Mouse (Mus musculus) lung, postnatal 0 days (tissue): ENCODE results near the gene Rab3gap2. TPM values are rescaled to one million over a fixed set of nuclear protein-coding genes. Genes with fewer than 3 reads are reported as not detected.

Source experiments
- ATAC-seq: fragments of 200-750 bp; cut with Nextera tagmentation; 2 replicates; pipeline ENCODE4 v1.8.0; 2017; ENCODE audit warnings: moderate library complexity
- DNase-seq: peaks from one replicate; pipeline ENCODE4 v3.0.0-alpha.2; 2016; ENCODE audit warnings: low spot score
- H3K27ac ChIP-seq: fragments of 300-500 bp; sonication (generic); 2 replicates; pipeline ENCODE4 v1.5.1; 2014; ENCODE audit warnings: antibody characterized with exemption, mild to moderate bottlenecking, low read length, mixed read lengths
- H3K27me3 ChIP-seq: fragments of 300-500 bp; sonication (generic); replicated peaks from 2 replicates; pipeline ENCODE4 v1.6.1; 2014; ENCODE audit warnings: low read length, mixed read lengths; ENCODE audit not compliant: insufficient read depth
- H3K36me3 ChIP-seq: fragments of 300-500 bp; sonication (generic); 2 replicates; pipeline ENCODE4 v1.6.1; 2014; ENCODE audit warnings: low read length, mixed read lengths; ENCODE audit not compliant: insufficient read depth
- H3K4me1 ChIP-seq: fragments of 300-500 bp; sonication (generic); 2 replicates; pipeline ENCODE4 v1.6.1; 2014; ENCODE audit warnings: antibody characterized with exemption, low read depth, low read length, mixed read lengths; ENCODE audit not compliant: insufficient read depth
- H3K4me2 ChIP-seq: fragments of 300-500 bp; sonication (generic); replicated peaks from 2 replicates; pipeline ENCODE4 v1.6.1; 2014; ENCODE audit warnings: low read depth, mild to moderate bottlenecking, low read length, moderate library complexity, mixed read lengths
- H3K4me3 ChIP-seq: fragments of 300-500 bp; sonication (generic); 2 replicates; pipeline ENCODE4 v1.5.1; 2014; ENCODE audit warnings: low read depth, low read length
- H3K9ac ChIP-seq: fragments of 300-500 bp; sonication (generic); replicated peaks from 2 replicates; pipeline ENCODE4 v1.6.1; 2014; ENCODE audit warnings: low read depth, mild to moderate bottlenecking
- H3K9me3 ChIP-seq: fragments of 300-500 bp; sonication (generic); 2 replicates; pipeline ENCODE4 v1.6.1; 2016; ENCODE audit warnings: low read length, mixed read lengths
- CTCF ChIP-seq: IDR thresholded peaks from 2 replicates; pipeline ENCODE4 v1.5.1; 2016; ENCODE audit warnings: antibody characterized with exemption, mild to moderate bottlenecking
- EP300 ChIP-seq: IDR thresholded peaks from 2 replicates; pipeline ENCODE4 v1.6.1; 2016; ENCODE audit warnings: antibody characterized with exemption, mild to moderate bottlenecking, control low read depth
- WGBS: fragments of 180-500 bp; shearing (Covaris S2); extraction: QIAGEN DNeasy Blood & Tissue Kit; methylation state at CpG from one replicate; pipeline ENCODE4 v1.1.7; 2014; 5-methylcytosine and 5-hydroxymethylcytosine counted together
- polyA plus RNA-seq: library from polyadenylated mRNA; unstranded; fragments of >200 nt; fragmentation: Nextera tagmentation; extraction: Ambion mirVana; gene quantifications from 2 replicates; pipeline ENCODE4 v1.2.1, GENCODE M21; 2015

The Rab3gap2 gene
- polyA plus RNA-seq, 1 experiment from 2014 or later, result 14.5 TPM

GRCm38 (mm10) chr1:185282846-185283245 is 78.9 kb downstream of the Rab3gap2 start:
- Histone ChIP-seq H3K9ac (no peak overlapping the region), H3K4me1 (no peaks in the 10 kb centered on the region; the same call in 1 of the 2 replicates), H3K27me3 (no peaks in the 10 kb centered on the region), H3K4me2 (no peak overlapping the region), H3K4me3 (no peak overlapping the region), H3K27ac (no peak overlapping the region), H3K36me3 (peaks cover 53% of the 10 kb centered on the region; the same call in 1 of the 2 replicates), H3K9me3 (no peaks in the 10 kb centered on the region)
- no peak for TF ChIP-seq EP300
- no peak for TF ChIP-seq CTCF
- ATAC-seq, result peak; percentile 56
- DNase-seq, result peak; percentile 35
- 83% methylated on average over 11 of the region's 11 CpGs for WGBS

GRCm38 (mm10) chr1:185283247-185283646 is 79.3 kb downstream of the Rab3gap2 start:
- no peaks in the 10 kb centered on the region for H3K27me3 ChIP-seq
- H3K36me3 ChIP-seq, result peaks cover 51% of the 10 kb centered on the region; the same call in 1 of the 2 replicates
- H3K4me3 ChIP-seq, result no peak overlapping the region
- no peak overlapping the region for H3K27ac ChIP-seq
- H3K4me1 ChIP-seq, result no peaks in the 10 kb centered on the region; the same call in 1 of the 2 replicates
- H3K9me3 ChIP-seq, result no peaks in the 10 kb centered on the region
- H3K9ac ChIP-seq, result no peak overlapping the region
- DNase-seq, result no peak
- H3K4me2 ChIP-seq, result no peak overlapping the region
- TF ChIP-seq EP300, result no peak
- no peak for TF ChIP-seq CTCF
- WGBS, result 95% methylated on average over 15 of the region's 15 CpGs
- ATAC-seq, result no peak

DNA sequence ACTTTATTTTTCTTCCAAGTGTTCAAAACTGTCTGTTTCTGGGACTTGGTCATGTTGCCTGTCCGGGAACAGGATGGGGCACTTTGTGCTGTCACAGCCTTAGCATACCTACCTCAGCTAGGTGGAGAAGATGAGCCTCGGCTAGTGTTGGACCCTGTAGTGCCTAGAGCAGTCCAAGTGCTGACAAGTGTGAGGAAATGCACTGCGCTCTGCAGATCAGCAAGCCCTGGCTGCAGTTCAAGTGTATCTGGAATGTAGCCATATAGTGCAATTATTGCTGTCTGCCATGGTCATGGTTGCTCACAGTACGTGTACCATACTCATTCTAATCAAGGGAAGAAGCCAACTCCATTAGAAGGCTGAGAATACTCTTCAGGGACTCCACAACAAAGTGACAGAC is 80.8 kb downstream of the Rab3gap2 start:
- no peak overlapping the region for H3K27ac ChIP-seq
- no peak overlapping the region for H3K9ac ChIP-seq
- H3K27me3 ChIP-seq, result no peaks in the 10 kb centered on the region
- ATAC-seq (peak; percentile 35; the same call in 1 of the 2 replicates), DNase-seq (peak; percentile 65)
- no peaks in the 10 kb centered on the region for H3K9me3 ChIP-seq
- TF ChIP-seq CTCF, result no peak
- no peak for TF ChIP-seq EP300
- peaks cover 40% of the 10 kb centered on the region; the same call in 1 of the 2 replicates for H3K36me3 ChIP-seq
- no peak overlapping the region for H3K4me3 ChIP-seq
- no peaks in the 10 kb centered on the region; the same call in 1 of the 2 replicates for H3K4me1 ChIP-seq
- WGBS, result 37% methylated on average over 4 of the region's 4 CpGs
- no peak overlapping the region for H3K4me2 ChIP-seq

DNA sequence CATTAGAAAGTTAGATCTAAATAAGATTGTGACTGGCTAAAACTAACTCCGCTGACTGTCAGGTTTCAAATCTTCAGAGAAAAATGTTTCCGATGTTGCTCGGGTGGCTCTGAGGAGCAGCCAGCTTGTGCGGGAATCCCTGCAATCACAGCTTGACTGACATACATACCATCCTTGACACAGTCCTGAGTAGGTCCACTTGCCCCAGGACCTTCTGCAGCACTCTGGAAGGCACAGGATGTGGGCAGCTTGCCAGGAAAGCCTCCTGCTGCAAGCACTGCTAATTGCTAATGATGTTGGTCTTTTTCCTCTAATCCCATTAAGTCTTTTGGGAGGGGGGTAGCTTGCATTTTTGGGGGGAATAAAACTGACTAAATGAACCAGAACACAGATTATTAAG is 81.3 kb downstream of the Rab3gap2 start:
- Histone ChIP-seq H3K9me3 (no peaks in the 10 kb centered on the region), H3K4me2 (no peak overlapping the region), H3K9ac (no peak overlapping the region), H3K4me3 (no peak overlapping the region), H3K36me3 (peaks cover 40% of the 10 kb centered on the region; the same call in 1 of the 2 replicates), H3K4me1 (no peaks in the 10 kb centered on the region; the same call in 1 of the 2 replicates), H3K27ac (no peak overlapping the region), H3K27me3 (no peaks in the 10 kb centered on the region)
- TF ChIP-seq CTCF, result no peak
- WGBS, result 63% methylated on average over 4 of the region's 4 CpGs
- ATAC-seq, result peak; percentile 30; the same call in 1 of the 2 replicates
- DNase-seq, result peak; percentile 41

DNA sequence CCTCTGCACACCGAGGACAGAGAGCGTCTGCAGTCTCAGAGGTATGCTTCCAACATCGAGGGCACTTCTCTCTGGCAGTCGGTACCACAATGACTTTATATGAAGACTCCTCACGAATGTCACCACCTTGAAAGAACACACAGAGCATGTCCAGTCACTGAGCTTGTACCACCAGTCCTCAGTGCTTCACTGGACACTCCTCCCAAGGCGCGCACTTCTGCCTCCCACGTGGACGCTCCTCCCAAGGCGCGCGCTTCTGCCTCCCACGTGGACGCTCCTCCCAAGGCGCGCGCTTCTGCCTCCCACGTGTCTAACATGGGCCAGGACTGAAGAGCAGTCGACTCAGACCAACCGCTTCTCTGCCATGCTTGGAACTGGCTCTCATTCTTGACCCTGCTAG is 83.1 kb downstream of the Rab3gap2 start:
- no peak for ATAC-seq
- WGBS, result 92% methylated on average over 20 of the region's 20 CpGs
- H3K4me2 ChIP-seq, result no peak overlapping the region

DNA sequence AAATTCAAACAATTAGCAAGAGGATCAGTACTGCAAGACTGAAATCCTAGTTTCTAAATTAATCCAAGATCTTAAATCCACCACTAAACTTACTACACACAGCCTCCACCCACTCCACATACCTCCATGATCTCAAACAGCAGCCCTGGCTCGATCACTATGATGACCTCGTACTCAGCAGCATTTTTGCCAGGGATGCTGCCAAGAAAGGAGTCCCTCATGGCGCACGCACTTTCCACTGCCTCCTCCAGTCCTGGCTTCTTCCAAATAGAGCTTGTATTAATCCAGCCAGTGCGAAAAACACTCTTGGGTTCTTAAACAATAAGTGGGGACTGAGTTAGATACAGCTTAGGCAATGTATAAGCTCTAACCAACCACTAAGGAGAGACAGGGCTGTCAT is 85.3 kb downstream of the Rab3gap2 start:
- no peak overlapping the region for H3K27ac ChIP-seq
- H3K4me2 ChIP-seq, result no peak overlapping the region
- DNase-seq, result peak; percentile 53
- no peak overlapping the region for H3K4me3 ChIP-seq
- ATAC-seq, result peak; percentile 58
- TF ChIP-seq CTCF (no peak), EP300 (no peak)
- no peak overlapping the region for H3K9ac ChIP-seq
- H3K4me1 ChIP-seq, result no peaks in the 10 kb centered on the region; the same call in 1 of the 2 replicates
- H3K27me3 ChIP-seq, result no peaks in the 10 kb centered on the region
- peaks cover 38% of the 10 kb centered on the region for H3K36me3 ChIP-seq
- WGBS, result 70% methylated on average over 5 of the region's 5 CpGs
- no peaks in the 10 kb centered on the region for H3K9me3 ChIP-seq

More for the DNA sequence above, 83.1 kb downstream of the Rab3gap2 start:
- H3K9me3 ChIP-seq, result no peaks in the 10 kb centered on the region
- TF ChIP-seq CTCF (no peak), EP300 (no peak)
- no peak overlapping the region for H3K4me3 ChIP-seq
- peaks cover 40% of the 10 kb centered on the region; the same call in 1 of the 2 replicates for H3K36me3 ChIP-seq
- no peak overlapping the region for H3K9ac ChIP-seq
- no peak overlapping the region for H3K27ac ChIP-seq
- no peak for DNase-seq
- H3K27me3 ChIP-seq, result no peaks in the 10 kb centered on the region
- H3K4me1 ChIP-seq, result no peaks in the 10 kb centered on the region; the same call in 1 of the 2 replicates

GRCm38 (mm10) chr1:185291336-185291735 is 87.4 kb downstream of the Rab3gap2 start:
- 86% methylated on average over 4 of the region's 4 CpGs for WGBS
- ATAC-seq, result no peak
- no peaks in the 10 kb centered on the region for H3K9me3 ChIP-seq
- no peak overlapping the region for H3K27ac ChIP-seq
- TF ChIP-seq EP300 (no peak), CTCF (no peak)
- no peak overlapping the region for H3K4me3 ChIP-seq
- no peak for DNase-seq
- H3K4me1 ChIP-seq, result no peaks in the 10 kb centered on the region
- H3K9ac ChIP-seq, result no peak overlapping the region
- no peaks in the 10 kb centered on the region for H3K27me3 ChIP-seq
- peaks cover 38% of the 10 kb centered on the region for H3K36me3 ChIP-seq
- H3K4me2 ChIP-seq, result no peak overlapping the region
